ENCODE assay signal across 10 mouse cellular contexts in the genomic region with DNA sequence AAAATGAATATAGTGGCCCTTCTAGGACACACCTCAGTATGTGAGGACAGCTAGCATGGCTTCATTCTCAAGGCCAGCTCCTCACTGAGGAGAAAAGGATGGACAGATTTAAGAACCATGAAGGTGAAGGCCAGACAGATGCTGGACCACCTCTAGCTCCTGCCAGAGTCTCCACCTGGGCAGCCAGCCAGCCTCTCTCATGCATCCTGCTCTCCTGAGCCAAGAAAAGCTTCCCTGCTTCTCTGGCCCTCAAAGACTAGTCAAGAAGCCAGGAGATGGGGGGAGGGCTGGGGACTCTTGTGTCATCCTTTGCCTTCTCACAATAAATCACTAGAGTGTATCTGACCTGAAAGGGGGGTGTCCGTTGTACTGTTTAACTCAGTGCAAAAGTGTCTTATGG. TPM values are rescaled to one million over a fixed set of nuclear protein-coding genes. Genes with fewer than 3 reads are reported as not detected.
DNase-seq lines count a peak whose midpoint lies in the region; ATAC-seq lines count a peak whose summit lies in the region.
"Had no signal": no experiment of that assay in that cellular context is flagged by ENCODE, and none has a peak within 500 bp of the region (broad histone marks: within the 10 kb centered on the region; RNA-seq: fewer than 3 reads in every experiment).

No protein-coding gene starts in this region.

- H3K4me1 ChIP-seq in heart, embryonic 12.5 days (replicated peaks) = peaks cover 52% of the 10 kb centered on the region
- H3K4me1 ChIP-seq in forebrain, embryonic 16.5 days (replicated peaks; ENCODE audit: control insufficient read depth, insufficient read depth, low read length) = 0 out of 2 replicates have a peak, but pooled peaks cover 3% of the 10 kb centered on the region
- H3K4me1 ChIP-seq: midbrain, embryonic 12.5 days had no signal

- intact Hi-C loops in heart, postnatal 36 days (cut with DNase I) = loop anchor here (2.0 kb wide), 1 partner anchor 30 kb away; no protein-coding TSS in a partner anchor

- H3K4me2 ChIP-seq in heart, embryonic 12.5 days = no peak overlapping the region
- no peak overlapping the region for H3K4me2 ChIP-seq in forebrain, embryonic 16.5 days (ENCODE audit: low read length)
- H3K4me2 ChIP-seq: midbrain, embryonic 12.5 days had no signal

- H3K36me3 ChIP-seq in heart, embryonic 12.5 days = peaks cover 26% of the 10 kb centered on the region
- H3K36me3 ChIP-seq in forebrain, embryonic 16.5 days (ENCODE audit: control insufficient read depth, insufficient read depth) = 0 out of 2 replicates have a peak, but pooled peaks cover 3% of the 10 kb centered on the region

- no peak overlapping the region for H3K9ac ChIP-seq in heart, embryonic 12.5 days
- no peak overlapping the region for H3K9ac ChIP-seq in forebrain, embryonic 16.5 days (replicated peaks; ENCODE audit: low read depth, low read length)
- H3K9ac ChIP-seq: midbrain, embryonic 12.5 days had no signal

- WGBS in heart, embryonic 12.5 days = 71% methylated on average over 1 of the region's 1 CpGs
- WGBS in forebrain, embryonic 16.5 days = 96% methylated on average over 1 of the region's 1 CpGs

- DNase-seq in heart, adult 18-20 months = peak; percentile 77 to 79
- peak; percentile 69 for DNase-seq in urinary bladder, postnatal 14 days (ENCODE audit: low spot score)
- no peak for DNase-seq in urinary bladder, adult 2 months (ENCODE audit: low spot score)
- DNase-seq in heart, postnatal 36 days = peak; percentile 56 to 69
- DNase-seq in embryo, embryonic 10 days (ENCODE audit: low spot score) = no peak

- no peaks in the 10 kb centered on the region for H3K27me3 ChIP-seq in heart, embryonic 12.5 days (replicated peaks)
- no peaks in the 10 kb centered on the region for H3K27me3 ChIP-seq in forebrain, embryonic 16.5 days (replicated peaks; ENCODE audit: control insufficient read depth, insufficient read depth, low read length)
- H3K27me3 ChIP-seq: CH12.LX; midbrain, embryonic 12.5 days had no signal

- no peak overlapping the region for H3K27ac ChIP-seq in heart, embryonic 12.5 days (ENCODE audit: poor library complexity, severe bottlenecking)
- H3K27ac ChIP-seq in forebrain, embryonic 16.5 days (ENCODE audit: low read length) = no peak overlapping the region
- H3K27ac ChIP-seq: midbrain, embryonic 12.5 days had no signal

- no peaks in the 10 kb centered on the region for H3K9me3 ChIP-seq in heart, embryonic 12.5 days (replicated peaks)
- no peaks in the 10 kb centered on the region for H3K9me3 ChIP-seq in forebrain, embryonic 16.5 days (ENCODE audit: control insufficient read depth, low read length)
- H3K9me3 ChIP-seq: midbrain, embryonic 12.5 days had no signal

- no peak overlapping the region for H3K4me3 ChIP-seq in heart, embryonic 12.5 days
- H3K4me3 ChIP-seq in forebrain, embryonic 16.5 days (replicated peaks; ENCODE audit: low read length) = no peak overlapping the region
- H3K4me3 ChIP-seq: midbrain, embryonic 12.5 days had no signal

- ATAC-seq in heart, embryonic 12.5 days (ENCODE audit: insufficient number of reproducible peaks, low FRiP score) = no peak; the same call in 1 of the 2 replicates
- no peak for ATAC-seq in erythroblast, adult 5-6 weeks (replicated peaks; ENCODE audit: low FRiP score, poor library complexity, severe bottlenecking)
- ATAC-seq in forebrain, embryonic 16.5 days = no peak

RNA-seq across cellular contexts. Expression of a gene that starts 31.7 kb away (rescaled TPM):
- 10 to 100 TPM; 19.8 to 21.3 TPM for total RNA-seq in heart, adult 18-20 months (2021)
- 6.8 and 7.3 TPM in 2 replicates for polyA plus RNA-seq in heart, embryonic 12.5 days (2016; fragmentation: Nextera tagmentation; extraction: Ambion mirVana)
- polyA plus RNA-seq in urinary bladder, adult 2 months (2012; rRNA removed) = 31.0 and 62.3 TPM in 2 replicates
- total RNA-seq in heart, postnatal 36 days (2021) = 10 to 100 TPM; 27.1 to 29.3 TPM
- 6.3 TPM in 1 of 2 replicates, not detected in the other for total RNA-seq in erythroblast, adult 5-6 weeks (2015; ENCODE audit: low replicate concordance)
- total RNA-seq in erythroblast, adult 5-6 weeks (2017; ENCODE audit: low replicate concordance) = 0.09 TPM in 1 of 2 replicates, not detected in the other
- 3.2 and 3.4 TPM in 2 replicates for polyA plus RNA-seq in forebrain, embryonic 16.5 days (2015; fragmentation: Nextera tagmentation; extraction: Ambion mirVana)
- total RNA-seq: CH12.LX had no signal

RNA-seq across cellular contexts. Expression of a gene that starts 49.0 kb away (rescaled TPM):
- under 1 TPM; 0.10 to 0.15 TPM for total RNA-seq in heart, adult 18-20 months (2021)
- polyA plus RNA-seq in heart, embryonic 12.5 days (2016; fragmentation: Nextera tagmentation; extraction: Ambion mirVana) = 0.27 and 0.46 TPM in 2 replicates
- 0.09 and 0.19 TPM in 2 replicates for polyA plus RNA-seq in urinary bladder, adult 2 months (2012; rRNA removed)
- total RNA-seq in heart, postnatal 36 days (2021) = under 1 TPM; 0.24 to 0.25 TPM
- 0.19 and 0.42 TPM in 2 replicates for total RNA-seq in erythroblast, adult 5-6 weeks (2015; ENCODE audit: low replicate concordance)
- 1.8 and 2.0 TPM in 2 replicates for total RNA-seq in erythroblast, adult 5-6 weeks (2017; ENCODE audit: low replicate concordance)
- not detected in 2 replicates for polyA plus RNA-seq in forebrain, embryonic 16.5 days (2015; fragmentation: Nextera tagmentation; extraction: Ambion mirVana)
- total RNA-seq: CH12.LX had no signal
- polyA plus RNA-seq: midbrain, embryonic 12.5 days had no signal

Comparison
In these comparisons a context has a peak if more than half of its experiments do, and no peak if none do; other contexts are left out.
1. DNase-seq: peak in heart, adult 18-20 months (2 of 2), urinary bladder, postnatal 14 days (single experiment) and heart, postnatal 36 days (2 of 2); none in urinary bladder, adult 2 months (single experiment) and embryo, embryonic 10 days (single experiment).